Mouse (Mus musculus): Measurements from ENCODE around the gene Slc6a3.

Slc6a3 gene

DNA sequence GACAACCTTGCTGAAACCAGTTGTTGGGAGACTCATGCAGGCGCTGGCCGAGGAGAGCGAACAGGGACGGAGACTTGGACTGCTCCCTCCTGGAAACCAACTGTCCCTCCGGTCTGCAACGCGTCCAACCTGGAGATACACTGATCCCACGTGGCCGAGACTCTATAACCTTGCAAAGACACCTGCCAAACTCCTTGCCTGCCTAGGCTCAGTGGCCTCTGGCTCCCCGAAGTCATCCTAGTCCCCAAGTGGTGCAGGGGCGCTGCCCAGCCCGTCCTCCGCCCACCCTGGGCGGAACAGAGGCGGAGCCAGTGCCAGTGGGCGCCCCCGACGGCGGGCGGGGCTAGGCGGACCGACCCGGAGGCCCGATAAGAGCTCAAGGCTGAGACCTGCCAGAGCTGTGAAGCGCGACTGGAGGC, at the start of gene Slc6a3:
Gene Slc6a3 (plus strand): TSS at position 345 of the 419 bp plus-strand sequence.
- no peak for DNase-seq

DNA sequence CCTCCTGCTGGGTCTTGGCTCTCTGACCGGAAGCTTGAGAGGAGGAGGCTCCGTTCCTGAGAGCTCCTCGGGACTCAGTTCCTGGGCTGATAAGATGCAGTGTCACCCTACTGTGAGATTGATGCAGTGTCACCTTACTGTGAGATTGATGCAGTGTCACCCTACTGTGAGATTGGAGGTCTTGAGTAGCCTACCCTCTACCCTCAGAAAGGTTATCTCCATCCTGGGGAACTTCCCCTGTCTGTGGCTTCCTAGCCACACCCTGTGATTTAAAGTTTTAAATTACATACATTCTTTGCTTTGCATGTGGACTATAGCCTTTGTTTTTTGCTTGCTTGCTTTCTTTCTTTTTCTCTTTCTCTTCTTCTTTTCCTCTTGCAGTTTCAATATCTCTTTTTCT, 48.4 kb upstream of the Slc6a3 start:
- DNase-seq = no peak

DNA sequence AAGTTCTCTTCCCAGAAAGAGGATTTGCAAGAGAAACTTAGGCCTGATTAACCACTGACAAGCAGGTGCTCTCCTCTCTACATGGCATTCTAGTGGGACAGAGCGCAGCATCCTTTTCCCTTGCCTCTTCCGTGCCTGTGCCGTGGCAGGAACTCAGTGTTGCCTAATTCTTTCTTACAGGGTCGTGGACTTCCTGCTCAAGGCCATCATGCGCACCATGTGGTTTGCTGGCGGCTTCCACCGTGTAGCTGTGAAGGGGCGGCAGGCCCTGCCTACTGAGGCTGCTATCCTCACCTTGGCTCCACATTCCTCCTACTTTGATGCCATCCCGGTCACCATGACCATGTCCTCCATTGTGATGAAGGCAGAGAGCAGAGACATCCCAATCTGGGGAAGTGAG, 47.8 kb upstream of the Slc6a3 start:
- DNase-seq = no peak

DNA sequence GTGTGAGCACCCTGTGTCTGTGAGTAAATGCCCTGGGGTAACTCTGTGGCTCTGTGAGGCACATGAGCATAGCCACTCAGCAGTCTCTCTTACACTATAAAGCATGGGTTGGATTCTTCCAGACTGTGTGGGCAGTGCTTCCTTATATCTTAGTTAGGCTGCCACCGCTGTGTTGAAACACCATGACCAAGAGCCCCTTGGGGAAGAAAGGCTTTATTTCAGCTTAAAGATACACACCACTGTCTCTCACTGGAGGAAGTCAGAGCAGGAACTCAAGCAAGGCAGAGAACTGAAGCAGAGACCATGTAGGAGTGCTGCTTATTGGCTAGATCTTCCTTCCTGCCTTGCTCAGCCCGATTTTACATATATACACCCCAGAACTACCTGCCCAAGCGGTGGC, 46.6 kb upstream of the Slc6a3 start:
- DNase-seq = no peak

DNA sequence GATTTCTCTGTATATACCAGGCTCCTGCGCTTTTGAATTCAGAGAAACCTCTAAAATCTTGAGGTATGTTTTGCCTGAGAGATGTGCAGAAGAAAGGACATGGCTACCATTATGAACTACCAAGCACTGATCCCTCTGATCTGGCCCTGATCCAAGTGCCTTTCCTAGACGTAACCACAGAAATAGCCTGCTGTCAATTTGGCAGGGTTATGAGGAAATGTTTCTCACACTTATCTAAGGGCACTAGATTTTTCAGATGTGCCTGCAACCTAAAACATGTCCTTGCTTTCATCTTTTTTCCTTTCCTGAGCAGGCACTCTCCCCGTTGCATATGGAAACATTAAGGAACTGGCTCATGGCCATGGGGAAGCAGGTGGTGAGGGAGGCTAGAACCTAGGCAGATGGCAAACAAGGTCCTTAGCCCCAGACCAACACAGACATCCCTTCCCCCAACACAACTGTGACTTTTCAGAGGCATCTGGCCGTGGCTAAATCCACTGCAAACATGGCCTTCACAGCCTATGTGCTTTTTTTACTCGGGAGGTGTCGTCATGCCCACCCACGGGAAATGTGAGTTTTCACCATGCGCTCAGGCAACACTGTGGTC, 45.9 kb upstream of the Slc6a3 start:
- peak; percentile 86 for DNase-seq

DNA sequence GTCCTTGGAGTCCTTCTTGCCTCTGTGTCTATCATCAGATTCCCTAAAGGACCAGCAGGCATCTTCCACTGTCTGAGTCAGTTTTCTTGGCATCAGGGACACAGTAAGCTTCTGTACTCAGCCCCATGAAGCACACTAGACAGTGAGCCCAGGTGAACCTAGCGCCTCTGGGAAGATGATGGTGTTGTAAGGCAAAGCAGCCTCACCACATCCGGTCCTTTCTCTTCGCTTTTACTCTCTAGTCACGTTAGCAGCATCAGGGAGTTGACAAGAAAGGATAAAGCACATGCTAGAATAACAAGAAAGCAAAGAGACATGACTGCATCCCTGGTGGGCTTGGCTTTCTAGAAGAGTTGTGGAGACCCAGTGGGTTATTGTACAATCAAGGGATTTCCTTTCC, 43.4 kb upstream of the Slc6a3 start:
- no peak for DNase-seq

DNA sequence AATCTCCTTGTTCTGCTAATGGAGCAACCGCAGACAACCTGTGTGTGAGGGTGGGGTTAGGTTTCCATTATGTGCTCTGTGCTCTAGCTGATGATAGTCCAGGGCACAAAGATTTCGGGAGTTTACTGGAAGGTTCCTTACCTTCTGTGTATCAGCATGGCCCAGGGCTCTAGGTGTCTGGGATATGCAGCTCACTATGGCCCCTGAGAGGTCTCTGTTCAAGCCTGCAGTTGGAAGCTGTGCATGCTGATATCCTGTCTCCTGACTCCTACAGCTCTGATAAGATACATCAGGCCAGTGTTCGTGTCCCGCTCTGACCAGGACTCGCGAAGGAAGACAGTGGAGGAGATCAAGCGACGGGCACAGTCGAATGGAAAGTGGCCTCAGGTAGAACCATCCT, 42.0 kb upstream of the Slc6a3 start:
- no peak for DNase-seq

DNA sequence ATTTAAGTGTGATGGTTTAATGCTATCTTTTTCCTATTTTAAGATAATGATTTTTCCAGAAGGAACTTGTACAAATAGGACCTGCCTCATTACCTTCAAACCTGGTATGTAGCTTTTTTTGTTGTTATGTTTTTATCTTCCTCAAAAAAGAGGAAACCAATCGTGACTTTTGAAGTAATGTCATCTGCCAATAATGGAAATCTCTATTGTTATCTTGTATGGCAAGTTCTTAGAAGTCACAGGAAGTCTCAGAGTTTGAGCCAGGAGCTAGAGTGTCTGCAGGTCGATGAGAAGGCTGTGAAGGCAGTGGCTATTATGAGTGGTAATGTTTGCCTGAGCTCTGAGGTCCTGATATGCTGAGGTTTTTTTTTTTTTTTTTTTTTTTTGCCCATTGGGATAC, 40.4 kb upstream of the Slc6a3 start:
- no peak for DNase-seq

DNA sequence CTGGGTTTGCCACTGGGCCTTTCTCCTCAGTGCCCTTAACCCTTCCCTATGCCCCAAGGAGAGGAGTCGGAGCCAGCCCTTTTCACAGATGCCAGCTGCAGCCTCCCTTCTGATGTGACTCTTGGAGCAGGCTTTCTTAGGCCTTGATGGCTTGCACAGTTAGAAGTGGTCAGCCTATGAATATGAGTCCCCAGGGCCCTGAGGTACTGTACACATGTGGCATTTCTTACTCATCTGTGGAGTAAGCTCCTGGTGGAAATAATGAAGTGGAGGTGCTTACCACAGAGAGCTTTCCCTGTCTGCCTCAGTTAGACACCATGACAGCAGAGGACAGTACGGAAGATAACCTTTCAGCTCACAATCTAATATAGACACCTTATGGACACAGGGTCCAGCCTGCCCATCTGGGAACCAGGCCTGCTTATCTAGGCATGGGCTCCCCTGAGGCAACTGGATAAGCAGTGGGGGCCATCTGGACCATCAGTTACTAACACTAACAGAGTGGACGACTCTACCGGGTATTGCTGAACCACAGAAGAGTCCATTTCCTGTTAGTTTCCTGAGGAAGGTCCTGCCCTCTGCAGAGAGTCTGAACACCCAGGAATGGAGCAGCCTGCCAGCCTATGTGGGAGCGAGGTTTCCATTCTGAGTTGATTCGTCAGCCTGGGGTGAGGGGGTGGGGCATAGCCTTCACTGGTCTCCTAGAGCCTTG, 36.5 kb upstream of the Slc6a3 start:
- DNase-seq = no peak

DNA sequence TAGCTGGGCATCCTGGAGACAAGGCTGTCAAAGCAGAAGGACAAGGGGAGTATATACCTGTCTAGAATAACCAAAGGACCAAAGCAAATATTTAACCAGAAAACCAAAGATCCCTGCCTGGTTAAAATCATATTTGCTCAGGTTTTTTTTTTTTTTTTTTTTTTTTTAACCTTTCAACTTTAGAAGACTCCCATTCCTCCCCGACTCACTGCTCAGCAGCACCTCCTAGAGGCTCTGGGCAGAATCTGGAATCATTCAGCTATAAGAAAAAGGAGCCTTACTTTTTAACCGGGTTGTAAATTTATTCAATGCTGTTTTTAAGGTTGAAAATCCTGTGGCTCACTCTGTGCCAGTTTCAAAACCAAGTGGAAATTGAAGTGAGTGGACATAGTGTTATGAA, 33.8 kb upstream of the Slc6a3 start:
- no peak for DNase-seq

DNA sequence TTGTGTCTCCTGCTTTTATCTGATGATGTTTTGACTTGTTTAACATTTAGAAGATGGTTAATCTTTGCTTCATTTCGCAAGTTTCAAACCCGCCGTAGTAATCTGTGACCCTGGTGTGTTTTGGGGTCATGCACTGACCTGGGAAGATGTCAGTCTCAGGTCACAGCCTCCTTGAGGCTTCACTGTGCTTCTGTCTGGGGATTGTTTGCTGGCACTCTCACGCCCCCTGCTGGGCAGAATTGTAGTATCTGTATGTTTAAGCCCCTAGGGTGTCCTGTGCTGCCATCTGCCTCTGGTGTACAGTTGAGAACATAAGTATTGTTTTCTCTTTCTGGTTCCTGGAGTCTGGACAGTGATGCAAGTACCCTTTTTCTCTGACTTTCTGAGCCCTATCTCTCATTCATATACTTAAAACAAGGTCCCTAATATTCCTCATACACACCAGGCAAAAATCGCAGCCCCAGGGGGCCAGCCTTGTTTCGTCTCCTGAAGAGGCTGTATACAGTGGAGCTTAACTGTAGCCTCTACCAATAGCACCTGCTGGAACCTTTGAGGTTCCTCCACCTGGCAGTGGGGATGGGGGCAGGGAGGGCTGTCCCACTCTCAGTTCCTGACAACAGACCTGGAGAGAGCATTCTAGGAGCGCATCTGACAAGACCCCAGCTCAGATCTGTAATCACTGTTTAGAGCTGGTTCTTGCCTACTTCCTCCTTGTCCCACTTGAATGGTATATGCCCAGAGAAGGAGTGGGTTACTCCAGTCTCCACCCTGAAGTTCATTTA, 30.7 kb upstream of the Slc6a3 start:
- DNase-seq = peak; percentile 77

DNA sequence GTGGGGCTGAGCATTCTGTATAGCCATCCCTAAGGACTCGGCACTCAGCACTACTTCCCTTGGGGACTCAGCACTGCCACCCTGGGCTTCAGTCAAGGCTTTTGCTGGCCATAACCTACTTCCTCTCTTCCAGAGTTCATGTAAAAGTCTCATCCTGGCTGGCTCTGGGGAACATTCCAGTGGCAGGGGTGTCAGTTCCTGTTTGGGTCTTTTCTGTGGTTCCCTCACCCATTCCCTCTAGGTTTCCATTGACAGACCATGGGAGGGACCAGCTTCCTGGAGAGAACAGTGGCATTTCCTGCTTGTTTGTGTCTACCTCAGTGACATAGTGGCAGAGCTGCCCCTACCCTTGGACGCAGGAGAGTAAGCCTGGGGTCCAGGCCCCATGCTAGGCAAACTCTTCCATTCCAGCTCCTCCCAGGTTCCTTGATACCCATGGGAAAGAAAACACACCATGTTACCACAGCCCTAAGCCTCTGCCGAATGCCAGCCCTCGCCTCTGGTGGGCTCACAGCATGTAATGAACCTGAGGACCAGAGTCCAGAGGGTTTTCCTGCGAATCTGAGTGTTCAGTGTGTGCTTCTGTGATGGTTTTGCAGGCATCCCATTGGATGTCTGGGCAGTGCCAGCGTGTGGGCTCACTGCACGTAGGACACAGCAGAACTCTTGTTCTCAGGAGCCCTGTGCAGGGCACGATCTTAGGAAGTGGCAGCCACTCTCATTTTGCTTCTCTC, 27.6 kb upstream of the Slc6a3 start:
- no peak for DNase-seq

DNA sequence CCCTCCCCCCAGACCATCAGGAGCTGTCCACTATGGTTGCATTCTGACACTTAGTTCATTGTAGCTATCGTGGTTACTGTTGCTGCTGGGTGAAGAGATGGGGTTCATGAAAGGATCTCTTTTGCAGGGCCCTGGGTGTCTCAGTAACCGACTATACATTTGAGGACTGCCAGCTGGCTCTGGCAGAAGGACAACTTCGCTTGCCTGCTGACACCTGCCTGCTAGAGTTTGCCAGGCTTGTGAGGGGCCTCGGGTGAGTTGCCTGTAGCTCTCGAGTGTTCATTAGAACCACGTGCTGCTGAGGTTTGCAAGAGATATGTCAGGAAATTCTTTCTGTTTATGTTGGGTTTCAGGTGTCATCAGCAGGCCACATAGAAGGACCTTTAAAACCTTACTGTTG, 26.7 kb upstream of the Slc6a3 start:
- peak; percentile 67 for DNase-seq

DNA sequence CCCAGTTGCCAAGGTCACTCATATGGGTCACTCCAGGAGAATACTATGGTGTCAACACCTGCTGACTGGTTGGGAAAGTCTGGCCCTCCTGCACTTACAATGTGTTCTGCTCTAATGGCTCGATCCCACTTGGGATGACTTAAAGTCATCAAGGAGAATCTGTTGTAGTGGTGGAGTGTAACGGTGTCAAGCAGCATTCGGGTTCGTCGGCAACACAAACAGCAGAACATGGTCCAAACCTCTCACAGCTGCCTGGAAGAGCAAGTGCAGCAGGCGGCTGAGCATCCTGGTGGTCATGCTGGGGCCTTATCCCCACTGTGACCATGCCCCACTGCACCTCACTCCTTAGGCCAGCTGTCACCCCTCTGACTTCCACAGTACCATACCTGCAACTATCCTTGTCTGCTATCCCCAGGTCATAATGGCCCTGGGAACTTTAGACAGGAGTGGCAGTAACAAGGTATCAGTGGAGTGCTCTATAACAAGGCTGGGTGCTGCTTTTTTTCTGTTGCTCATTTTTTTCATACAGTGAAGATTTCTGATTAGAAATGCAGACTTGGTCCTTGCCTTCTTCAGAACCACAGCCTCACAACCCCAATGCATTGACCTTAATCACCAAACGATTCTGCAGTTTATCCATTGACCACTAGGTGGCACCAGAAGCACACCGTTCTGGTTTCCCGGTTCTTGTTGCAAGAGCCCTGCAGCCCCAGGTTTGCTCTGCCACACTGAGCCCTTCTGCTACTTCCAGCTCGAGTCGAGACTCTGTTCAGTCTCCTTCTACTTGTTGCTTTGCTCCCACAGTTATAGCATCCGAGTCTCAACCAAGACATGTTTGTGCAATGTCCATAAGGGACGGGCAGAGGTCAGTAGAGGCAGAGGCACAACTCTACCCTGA, 23.5 kb upstream of the Slc6a3 start:
- DNase-seq = peak; percentile 63

DNA sequence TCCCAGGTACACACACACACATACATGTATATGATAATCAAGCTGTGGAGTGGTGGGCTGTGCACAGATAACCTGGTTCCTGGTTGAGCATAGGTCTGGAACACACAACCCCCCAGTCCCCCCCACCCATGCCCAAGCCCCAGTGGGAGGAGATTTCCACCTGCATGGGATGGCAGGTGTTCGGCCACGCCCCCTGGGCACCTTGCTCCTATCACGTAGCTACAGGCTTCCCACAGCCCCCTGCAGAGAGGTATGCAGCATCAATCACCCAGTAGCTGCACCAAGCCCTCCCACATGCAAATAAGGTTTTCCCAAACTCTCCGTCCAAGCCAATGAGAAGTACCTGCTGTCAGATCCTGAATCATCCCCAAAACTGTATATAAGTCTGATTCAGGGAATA, 19.7 kb upstream of the Slc6a3 start:
- no peak for DNase-seq

DNA sequence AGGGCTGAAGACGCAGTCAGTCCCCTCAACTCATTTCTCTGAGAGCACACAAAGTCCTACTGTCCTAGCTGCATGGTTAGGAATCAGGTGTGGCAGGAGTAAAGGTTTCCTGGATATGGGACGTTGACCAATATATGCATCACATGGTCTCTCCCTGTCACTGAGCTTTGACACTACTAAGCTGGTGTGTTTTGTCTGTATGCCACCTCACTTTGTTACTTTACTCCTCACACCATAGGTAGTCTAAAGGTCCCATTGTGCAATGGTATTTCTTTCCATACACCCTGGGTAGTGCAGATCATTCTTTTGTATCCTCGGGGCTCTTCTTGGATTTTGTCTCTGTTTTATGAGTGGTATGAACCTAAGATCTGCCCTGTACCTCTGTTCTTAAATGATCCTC, 2.8 kb upstream of the Slc6a3 start:
- no peak for DNase-seq

DNA sequence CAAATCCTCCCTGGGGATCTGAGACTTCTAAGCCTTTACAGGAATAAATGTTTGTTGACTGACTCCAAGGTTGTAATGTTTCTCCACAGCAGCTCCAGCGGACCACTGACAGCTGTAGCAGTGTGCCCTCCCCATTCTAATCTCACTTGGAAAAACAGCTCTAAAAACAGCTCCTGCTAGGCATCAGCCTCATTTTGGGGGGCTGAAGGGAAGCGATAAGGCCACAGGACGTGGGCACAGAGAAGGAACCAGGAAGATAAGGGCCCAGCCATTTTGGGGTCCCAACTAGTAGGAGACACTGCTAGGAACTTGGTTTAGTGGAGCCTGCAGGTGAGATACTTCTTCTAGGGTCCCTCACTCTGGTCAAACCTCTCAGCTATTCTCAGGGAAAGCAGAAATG, 1.3 kb upstream of the Slc6a3 start:
- DNase-seq = no peak

DNA sequence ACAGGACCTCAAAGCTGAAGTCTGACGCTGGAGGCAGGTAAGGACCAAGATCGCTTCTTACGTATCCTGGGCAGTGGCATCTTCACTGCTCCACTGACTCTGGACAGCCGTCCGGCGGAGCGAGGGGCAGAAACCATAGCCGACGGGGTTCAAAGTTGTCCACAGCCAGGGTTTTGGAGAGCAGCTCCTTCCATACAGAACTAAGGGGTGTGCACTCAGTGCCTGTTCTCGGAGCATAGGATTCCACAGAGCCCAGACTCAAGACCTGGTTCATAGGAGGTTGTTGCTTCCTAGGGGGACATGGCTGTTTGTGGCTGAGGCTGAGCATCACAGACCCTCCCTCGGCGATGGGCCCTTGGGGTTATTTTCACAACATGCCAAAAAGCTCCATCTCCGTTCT, 277 bp downstream of the Slc6a3 start:
- DNase-seq = no peak

DNA sequence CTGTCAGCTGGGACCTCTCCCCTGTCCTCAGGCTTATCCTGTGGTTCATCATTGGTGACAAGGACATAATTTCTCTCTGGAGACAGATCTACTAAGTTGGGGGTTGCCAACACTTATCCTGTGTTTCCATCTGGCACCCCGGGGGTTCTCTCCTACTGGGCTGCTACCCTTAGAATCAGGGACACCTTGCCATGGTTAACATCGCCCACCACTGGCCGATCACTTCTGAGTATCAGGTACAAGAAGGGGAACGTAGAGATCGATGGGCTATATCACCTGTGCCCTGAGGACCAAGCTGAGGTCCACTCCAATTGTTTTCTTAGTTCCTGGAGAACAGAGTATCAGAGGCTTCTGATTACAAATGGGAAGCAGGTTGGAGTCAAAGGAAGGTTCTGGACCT, 27.7 kb downstream of the Slc6a3 start:
- no peak for DNase-seq

DNA sequence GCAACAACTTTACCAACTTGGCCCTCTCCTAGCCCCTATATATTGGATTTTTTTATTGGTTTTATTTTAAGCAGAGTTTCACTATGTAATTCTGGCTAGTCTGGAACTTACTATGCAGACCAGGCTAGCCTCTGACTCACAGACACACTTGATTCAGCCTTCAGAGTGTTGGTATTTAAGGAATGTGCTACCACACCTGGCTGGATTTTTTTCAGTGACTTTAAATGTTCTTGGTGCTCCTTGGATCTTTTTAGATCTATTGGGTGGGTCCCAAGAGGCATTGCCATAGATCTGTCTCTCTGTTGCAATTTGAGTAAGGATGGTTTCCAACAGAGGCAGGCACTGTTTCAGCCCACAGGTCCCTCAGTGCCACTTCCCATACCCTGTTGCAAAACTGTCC, 38.5 kb downstream of the Slc6a3 start:
- DNase-seq = no peak

DNA sequence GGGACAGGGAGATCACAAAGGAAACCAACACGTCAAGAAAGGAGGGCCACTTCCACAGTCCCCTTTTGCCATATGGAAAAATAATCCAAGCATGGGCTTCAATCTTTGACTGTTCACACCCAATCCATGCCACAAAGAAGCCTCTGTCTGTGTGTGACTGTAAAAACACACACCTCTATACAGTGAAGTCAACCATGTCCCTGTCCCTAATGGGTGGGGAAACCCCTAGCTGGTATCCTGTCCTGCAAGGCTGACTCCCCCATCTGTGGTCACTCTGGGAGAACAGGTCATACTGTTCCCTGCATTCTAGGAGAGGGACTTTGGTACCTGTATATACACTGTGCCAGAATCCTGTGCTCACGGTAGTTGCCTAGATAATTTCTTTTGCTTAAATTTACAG, 40.7 kb downstream of the Slc6a3 start:
- DNase-seq = no peak

DNA sequence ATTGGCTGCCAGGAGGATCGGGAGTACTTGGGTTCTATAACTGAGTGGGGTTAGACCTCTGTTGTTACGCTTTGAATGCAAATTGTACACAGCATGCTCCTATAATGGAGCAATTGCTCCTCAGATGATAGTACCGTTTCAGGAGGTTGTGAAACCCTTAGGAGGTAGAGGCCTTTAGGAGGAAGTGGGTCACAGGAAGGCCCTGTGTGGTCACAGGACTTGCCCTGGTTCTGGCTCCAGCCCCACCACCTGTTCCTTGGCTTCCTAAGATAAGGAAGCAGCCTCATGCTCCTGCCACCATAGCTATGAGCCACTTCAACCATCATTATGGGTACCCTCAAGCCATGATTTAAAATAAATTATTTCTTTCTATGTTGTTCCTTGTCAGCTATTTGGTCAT, 54.9 kb downstream of the Slc6a3 start:
- no peak for DNase-seq

DNA sequence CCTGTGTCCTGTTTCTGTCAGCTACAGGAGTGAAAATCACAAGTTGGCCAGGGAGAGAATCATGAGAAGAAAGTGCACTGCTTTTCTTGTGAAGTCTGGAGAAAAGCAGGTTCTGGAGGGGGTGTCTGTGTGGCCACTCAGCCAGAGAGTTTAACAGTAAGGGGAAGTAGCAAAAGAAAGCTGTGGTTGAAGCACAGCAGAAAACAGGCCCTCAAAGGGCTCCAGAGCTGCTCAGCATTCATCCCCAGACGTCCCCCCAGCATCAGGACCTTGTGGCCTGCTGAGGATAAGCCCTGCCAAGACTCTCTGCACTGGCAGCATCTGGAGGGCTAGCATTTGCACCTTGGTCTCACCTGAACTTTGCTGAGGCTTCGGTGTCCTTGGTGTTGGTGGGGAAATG, 56.0 kb downstream of the Slc6a3 start:
- no peak for DNase-seq
